Mouse (Mus musculus) frontal cortex, adult (tissue): ENCODE measurements around the gene Cxcl16.

ENCODE experiments used
- ATAC-seq: cut with Nextera tagmentation; 2 replicates; pipeline ENCODE4 v1.9.2; 2017; ENCODE audit warnings: mild to moderate bottlenecking, moderate library complexity, mixed read lengths; ENCODE audit not compliant: low TSS enrichment

Gene Cxcl16

GRCm38 (mm10) chr11:70412591-70412990 lies 47.2 kb downstream of the Cxcl16 start:
- ATAC-seq: no peak

- ATAC-seq: no peak
These were observed 49.5 kb downstream of the Cxcl16 start for GRCm38 (mm10) chr11:70410297-70410643.

GRCm38 (mm10) chr11:70409594-70410296 lies 50.0 kb downstream of the Cxcl16 start, which contains the start of gene Pelp1:
Pelp1 (minus strand) TSS chr11:70410031.
- ATAC-seq: peak; percentile 69; the same call in 1 of the 2 replicates
